Mouse (Mus musculus) c-Kit-positive CD71-positive TER-119-positive erythroid progenitor cells, embryonic 14.5 days (primary cell): ENCODE measurements around the gene Tmem179.

Experiments used
- DNase-seq: peaks from one replicate; pipeline ENCODE4 v3.0.0-alpha.2; 2013; ENCODE audit warnings: low spot score

Gene Tmem179

GRCm38 (mm10) chr12:112516697-112517337 lies at the start of gene Tmem179:
Gene Tmem179, minus strand, starts transcription at chr12:112516747.
- DNase-seq = no peak

- DNase-seq = no peak
Observed at GRCm38 (mm10) chr12:112563011-112563410, 46.5 kb upstream of the Tmem179 start.

GRCm38 (mm10) chr12:112562462-112562861 lies 45.9 kb upstream of the Tmem179 start:
- no peak for DNase-seq

- DNase-seq = no peak
Observed at GRCm38 (mm10) chr12:112561163-112561562, 44.6 kb upstream of the Tmem179 start.

- DNase-seq = no peak
Observed at GRCm38 (mm10) chr12:112560176-112560797, 43.7 kb upstream of the Tmem179 start.

- DNase-seq = no peak
Observed at GRCm38 (mm10) chr12:112559671-112560070, 43.1 kb upstream of the Tmem179 start.

GRCm38 (mm10) chr12:112559231-112559630 lies 42.7 kb upstream of the Tmem179 start:
- DNase-seq = no peak

GRCm38 (mm10) chr12:112557219-112557618 lies 40.7 kb upstream of the Tmem179 start:
- no peak for DNase-seq

- no peak for DNase-seq
Observed at GRCm38 (mm10) chr12:112556531-112557060, 40.0 kb upstream of the Tmem179 start.

GRCm38 (mm10) chr12:112554900-112555299 lies 38.4 kb upstream of the Tmem179 start:
- no peak for DNase-seq

- no peak for DNase-seq
Observed at GRCm38 (mm10) chr12:112552520-112552919, 36.0 kb upstream of the Tmem179 start.

GRCm38 (mm10) chr12:112551861-112552375 lies 35.4 kb upstream of the Tmem179 start:
- peak; percentile 68 for DNase-seq

GRCm38 (mm10) chr12:112549287-112549686 lies 32.7 kb upstream of the Tmem179 start:
- no peak for DNase-seq

GRCm38 (mm10) chr12:112546110-112546509 lies 29.6 kb upstream of the Tmem179 start:
- no peak for DNase-seq

- DNase-seq = no peak
Observed at GRCm38 (mm10) chr12:112544946-112545701, 28.6 kb upstream of the Tmem179 start.

- DNase-seq = no peak
Observed at GRCm38 (mm10) chr12:112543941-112544340, 27.4 kb upstream of the Tmem179 start.

GRCm38 (mm10) chr12:112542920-112543300 lies 26.4 kb upstream of the Tmem179 start:
- DNase-seq = peak; percentile 64

GRCm38 (mm10) chr12:112542257-112542919 lies 25.8 kb upstream of the Tmem179 start:
- DNase-seq = no peak

GRCm38 (mm10) chr12:112541483-112542091 lies 25.0 kb upstream of the Tmem179 start:
- DNase-seq = no peak

- DNase-seq = no peak
Observed at GRCm38 (mm10) chr12:112540321-112540720, 23.8 kb upstream of the Tmem179 start.

- no peak for DNase-seq
Observed at GRCm38 (mm10) chr12:112539466-112539965, 23.0 kb upstream of the Tmem179 start.
